Mouse (Mus musculus) lung, embryonic 15.5 days (tissue): ENCODE data around the gene Gm10842. TPM values are rescaled to one million over a fixed set of nuclear protein-coding genes. Genes with fewer than 3 reads are reported as not detected.

Experiments
- ATAC-seq: fragments of 200-750 bp; cut with Nextera tagmentation; 2 replicates; pipeline ENCODE4 v1.8.0; 2017; ENCODE audit warnings: moderate number of reproducible peaks, borderline replicate concordance; ENCODE audit not compliant: low FRiP score, low TSS enrichment; ENCODE audit errors: extremely low read depth
- H3K27ac ChIP-seq: fragments of 300-500 bp; sonication (generic); 2 replicates; pipeline ENCODE4 v1.5.1; 2015; ENCODE audit warnings: moderate library complexity, mild to moderate bottlenecking, inconsistent platforms
- H3K27me3 ChIP-seq: fragments of 300-500 bp; sonication (generic); 2 replicates; pipeline ENCODE4 v1.6.1; 2015; ENCODE audit warnings: inconsistent platforms
- H3K36me3 ChIP-seq: fragments of 300-500 bp; sonication (generic); 2 replicates; pipeline ENCODE4 v1.6.1; 2015; ENCODE audit warnings: inconsistent platforms
- H3K4me1 ChIP-seq: fragments of 300-500 bp; sonication (generic); 2 replicates; pipeline ENCODE4 v1.6.1; 2015; ENCODE audit warnings: inconsistent platforms
- H3K4me2 ChIP-seq: fragments of 300-500 bp; sonication (generic); 2 replicates; pipeline ENCODE4 v1.6.1; 2015; ENCODE audit warnings: inconsistent platforms, mild to moderate bottlenecking, moderate library complexity
- H3K4me3 ChIP-seq: fragments of 300-500 bp; sonication (generic); 2 replicates; pipeline ENCODE4 v1.5.1; 2015; ENCODE audit warnings: mild to moderate bottlenecking, inconsistent platforms
- H3K9ac ChIP-seq: fragments of 300-500 bp; sonication (generic); 2 replicates; pipeline ENCODE4 v1.6.1; 2015; ENCODE audit warnings: inconsistent platforms
- H3K9me3 ChIP-seq: fragments of 300-500 bp; sonication (generic); 2 replicates; pipeline ENCODE4 v1.6.1; 2016; ENCODE audit warnings: inconsistent platforms
- WGBS: fragments of 180-500 bp; shearing (Covaris S2); methylation state at CpG from one replicate; pipeline ENCODE4 v1.1.7; 2015; 5-methylcytosine and 5-hydroxymethylcytosine counted together
- polyA plus RNA-seq: library from polyadenylated mRNA; unstranded; fragments of >200 nt; fragmentation: Nextera tagmentation; extraction: Ambion mirVana; gene quantifications from 2 replicates; pipeline ENCODE4 v1.2.1, GENCODE M21; 2015

Gene Gm10842
- polyA plus RNA-seq, 1 experiment from 2014 or later = not detected

- peaks cover 16% of the 10 kb centered on the region for H3K36me3 ChIP-seq
- no peak overlapping the region for H3K4me2 ChIP-seq
- H3K27me3 ChIP-seq = no peaks in the 10 kb centered on the region
- H3K9ac ChIP-seq = no peak overlapping the region
- H3K4me1 ChIP-seq = 0 out of 2 replicates have a peak, but pooled peaks cover 3% of the 10 kb centered on the region
- H3K4me3 ChIP-seq = no peak overlapping the region
- no peak for ATAC-seq
- H3K9me3 ChIP-seq = no peaks in the 10 kb centered on the region
- H3K27ac ChIP-seq = no peak overlapping the region
These were observed 3.1 kb upstream of the Gm10842 start for GRCm38 (mm10) chr11:105143564-105143963.

- peaks cover 11% of the 10 kb centered on the region for H3K36me3 ChIP-seq
- H3K9me3 ChIP-seq = no peaks in the 10 kb centered on the region
- H3K4me3 ChIP-seq = no peak overlapping the region
- ATAC-seq = no peak
- no peak overlapping the region for H3K27ac ChIP-seq
- 0 out of 2 replicates have a peak, but pooled peaks cover 3% of the 10 kb centered on the region for H3K4me1 ChIP-seq
- 71% methylated on average over 3 of the region's 3 CpGs for WGBS
- no peaks in the 10 kb centered on the region for H3K27me3 ChIP-seq
- H3K4me2 ChIP-seq = no peak overlapping the region
- no peak overlapping the region for H3K9ac ChIP-seq
These were observed 2.6 kb upstream of the Gm10842 start for GRCm38 (mm10) chr11:105144084-105144483.

- WGBS = 69% methylated on average over 11 of the region's 11 CpGs
- Histone ChIP-seq H3K27me3 (no peaks in the 10 kb centered on the region), H3K27ac (no peak overlapping the region), H3K9ac (no peak overlapping the region), H3K4me1 (0 out of 2 replicates have a peak, but pooled peaks cover 3% of the 10 kb centered on the region), H3K4me2 (no peak overlapping the region), H3K9me3 (no peaks in the 10 kb centered on the region), H3K4me3 (no peak overlapping the region), H3K36me3 (peaks cover 5% of the 10 kb centered on the region)
- ATAC-seq = no peak; the same call in 1 of the 2 replicates
These were observed 2.0 kb upstream of the Gm10842 start for GRCm38 (mm10) chr11:105144508-105145210.

GRCm38 (mm10) chr11:105145211-105145610 is 1.5 kb upstream of the Gm10842 start:
- no peaks in the 10 kb centered on the region; the same call in 1 of the 2 replicates for H3K36me3 ChIP-seq
- ATAC-seq = 0 out of 2 replicates have a peak, but pooled peaks have one; percentile 31
- no peak overlapping the region for H3K4me2 ChIP-seq
- H3K9me3 ChIP-seq = no peaks in the 10 kb centered on the region
- 0 out of 2 replicates have a peak, but pooled peaks cover 3% of the 10 kb centered on the region for H3K4me1 ChIP-seq
- no peak overlapping the region for H3K27ac ChIP-seq
- 67% methylated on average over 10 of the region's 10 CpGs for WGBS
- no peak overlapping the region for H3K4me3 ChIP-seq
- H3K27me3 ChIP-seq = no peaks in the 10 kb centered on the region
- no peak overlapping the region for H3K9ac ChIP-seq

- H3K4me1 ChIP-seq = peaks cover 27% of the 10 kb centered on the region
- no peak overlapping the region for H3K4me3 ChIP-seq
- no peak overlapping the region for H3K27ac ChIP-seq
- H3K4me2 ChIP-seq = no peak overlapping the region
- H3K9ac ChIP-seq = no peak overlapping the region
- no peaks in the 10 kb centered on the region for H3K9me3 ChIP-seq
- WGBS = 60% methylated on average over 3 of the region's 3 CpGs
- H3K36me3 ChIP-seq = no peaks in the 10 kb centered on the region
- no peak for ATAC-seq
- no peaks in the 10 kb centered on the region for H3K27me3 ChIP-seq
These were observed 2.7 kb downstream of the Gm10842 start for GRCm38 (mm10) chr11:105149353-105149752.

GRCm38 (mm10) chr11:105149766-105150165 is 3.1 kb downstream of the Gm10842 start:
- Histone ChIP-seq H3K36me3 (no peaks in the 10 kb centered on the region), H3K27me3 (no peaks in the 10 kb centered on the region), H3K27ac (no peak overlapping the region), H3K9ac (no peak overlapping the region), H3K9me3 (no peaks in the 10 kb centered on the region), H3K4me3 (no peak overlapping the region), H3K4me1 (peaks cover 26% of the 10 kb centered on the region), H3K4me2 (no peak overlapping the region)
- ATAC-seq = no peak
- 85% methylated on average over 1 of the region's 1 CpGs for WGBS

GRCm38 (mm10) chr11:105150691-105151090 is 4.0 kb downstream of the Gm10842 start:
- no peak overlapping the region for H3K4me3 ChIP-seq
- H3K27me3 ChIP-seq = no peaks in the 10 kb centered on the region
- no peak for ATAC-seq
- H3K4me2 ChIP-seq = no peak overlapping the region
- no peak overlapping the region for H3K27ac ChIP-seq
- WGBS = 57% methylated on average over 4 of the region's 4 CpGs
- peaks cover 24% of the 10 kb centered on the region for H3K4me1 ChIP-seq
- no peaks in the 10 kb centered on the region for H3K9me3 ChIP-seq
- no peak overlapping the region for H3K9ac ChIP-seq
- no peaks in the 10 kb centered on the region for H3K36me3 ChIP-seq

GRCm38 (mm10) chr11:105151226-105152016 is 4.7 kb downstream of the Gm10842 start:
- H3K27me3 ChIP-seq = no peaks in the 10 kb centered on the region
- H3K4me2 ChIP-seq = peak overlapping the region; percentile 20; the same call in 1 of the 2 replicates
- ATAC-seq = no peak
- peaks cover 24% of the 10 kb centered on the region for H3K4me1 ChIP-seq
- no peak overlapping the region for H3K9ac ChIP-seq
- H3K36me3 ChIP-seq = no peaks in the 10 kb centered on the region
- no peak overlapping the region for H3K27ac ChIP-seq
- H3K9me3 ChIP-seq = no peaks in the 10 kb centered on the region
- 15% methylated on average over 17 of the region's 19 CpGs for WGBS
- no peak overlapping the region for H3K4me3 ChIP-seq

- peaks cover 24% of the 10 kb centered on the region for H3K4me1 ChIP-seq
- H3K36me3 ChIP-seq = no peaks in the 10 kb centered on the region
- H3K4me3 ChIP-seq = no peak overlapping the region
- no peak overlapping the region for H3K4me2 ChIP-seq
- no peak overlapping the region for H3K9ac ChIP-seq
- WGBS = 58% methylated on average over 4 of the region's 4 CpGs
- H3K27me3 ChIP-seq = no peaks in the 10 kb centered on the region
- H3K9me3 ChIP-seq = no peaks in the 10 kb centered on the region
- ATAC-seq = no peak
- H3K27ac ChIP-seq = no peak overlapping the region
These were observed 5.3 kb downstream of the Gm10842 start for GRCm38 (mm10) chr11:105152017-105152300.

- WGBS = 70% methylated on average over 11 of the region's 11 CpGs
- ATAC-seq = no peak
- H3K4me1 ChIP-seq = peaks cover 24% of the 10 kb centered on the region
These were observed 5.7 kb downstream of the Gm10842 start for GRCm38 (mm10) chr11:105152357-105152899.

GRCm38 (mm10) chr11:105153068-105153833 is 6.6 kb downstream of the Gm10842 start:
- ATAC-seq = peak; percentile 87
- WGBS = 13% methylated on average over 12 of the region's 12 CpGs
- Histone ChIP-seq H3K36me3 (no peaks in the 10 kb centered on the region), H3K4me3 (no peak overlapping the region), H3K9me3 (no peaks in the 10 kb centered on the region), H3K27me3 (no peaks in the 10 kb centered on the region), H3K4me1 (peaks cover 24% of the 10 kb centered on the region), H3K4me2 (peak overlapping the region; percentile 6; the same call in 1 of the 2 replicates), H3K9ac (no peak overlapping the region), H3K27ac (peak overlapping the region; percentile 49; the same call in 1 of the 2 replicates)

More at GRCm38 (mm10) chr11:105152357-105152899, 5.7 kb downstream of the Gm10842 start:
- H3K9me3 ChIP-seq = no peaks in the 10 kb centered on the region
- H3K4me2 ChIP-seq = no peak overlapping the region
- no peak overlapping the region for H3K4me3 ChIP-seq
- H3K27me3 ChIP-seq = no peaks in the 10 kb centered on the region
- H3K9ac ChIP-seq = no peak overlapping the region
- H3K27ac ChIP-seq = no peak overlapping the region
- no peaks in the 10 kb centered on the region for H3K36me3 ChIP-seq
